Mouse (Mus musculus) liver, postnatal 0 days (tissue): Measurements from ENCODE around the gene Crtap. TPM values are rescaled to one million over a fixed set of nuclear protein-coding genes. Genes with fewer than 3 reads are reported as not detected.
A peak's percentile ranks its signal among the peaks of the same experiment; 100 is the strongest.
"Not testable (repeated sequence)": the region's sequence is repeated elsewhere in the genome, so short reads cannot be mapped to it uniquely, and the experiment has no call there.

Experiments
- ATAC-seq: fragments of 200-750 bp; cut with Nextera tagmentation; 2 replicates; pipeline ENCODE4 v1.8.0; 2017; ENCODE audit warnings: mild to moderate bottlenecking, moderate library complexity
- DNase-seq: peaks from one replicate; pipeline ENCODE4 v3.0.0-alpha.2; 2016
- H3K27ac ChIP-seq: fragments of 300-500 bp; sonication (generic); 2 replicates; pipeline ENCODE4 v1.5.1; 2014; ENCODE audit warnings: antibody characterized with exemption, moderate library complexity, mild to moderate bottlenecking, low read depth
- H3K27me3 ChIP-seq: fragments of 300-500 bp; sonication (generic); 2 replicates; pipeline ENCODE4 v1.6.1; 2014; ENCODE audit warnings: low read length, control low read depth, mixed read lengths; ENCODE audit not compliant: insufficient read depth
- H3K36me3 ChIP-seq: fragments of 300-500 bp; sonication (generic); replicated peaks from 2 replicates; pipeline ENCODE4 v1.6.1; 2014; ENCODE audit warnings: mild to moderate bottlenecking, control low read depth, low read length, moderate library complexity, mixed read lengths; ENCODE audit not compliant: insufficient read depth
- H3K4me1 ChIP-seq: fragments of 300-500 bp; sonication (generic); 2 replicates; pipeline ENCODE4 v1.6.1; 2014; ENCODE audit warnings: antibody characterized with exemption, mild to moderate bottlenecking, control low read depth; ENCODE audit not compliant: insufficient read depth
- H3K4me2 ChIP-seq: fragments of 300-500 bp; sonication (generic); 2 replicates; pipeline ENCODE4 v1.6.1; 2014; ENCODE audit warnings: low read depth, mild to moderate bottlenecking, low read length, moderate library complexity, mixed read lengths
- H3K4me3 ChIP-seq: fragments of 300-500 bp; sonication (generic); 2 replicates; pipeline ENCODE4 v1.5.1; 2014; ENCODE audit warnings: low read depth, low read length
- H3K9ac ChIP-seq: fragments of 300-500 bp; sonication (generic); replicated peaks from 2 replicates; pipeline ENCODE4 v1.6.1; 2014; ENCODE audit warnings: mild to moderate bottlenecking, moderate library complexity
- H3K9me3 ChIP-seq: fragments of 300-500 bp; sonication (generic); 2 replicates; pipeline ENCODE4 v1.6.1; 2016; ENCODE audit warnings: mild to moderate bottlenecking, control low read depth, low read length, mixed read lengths
- CTCF ChIP-seq: sonication (generic); IDR thresholded peaks from 2 replicates; pipeline ENCODE4 v1.5.1; 2016; ENCODE audit warnings: antibody characterized with exemption, low read depth
- EP300 ChIP-seq: IDR thresholded peaks from 2 replicates; pipeline ENCODE4 v1.6.1; 2016; ENCODE audit warnings: antibody characterized with exemption, low read depth, mild to moderate bottlenecking
- WGBS: fragments of 180-500 bp; shearing (Covaris S2); extraction: QIAGEN DNeasy Blood & Tissue Kit; methylation state at CpG from one replicate; pipeline ENCODE4 v1.1.7; 2014; ENCODE audit not compliant: insufficient replicate concordance; 5-methylcytosine and 5-hydroxymethylcytosine counted together
- polyA plus RNA-seq: library from polyadenylated mRNA; unstranded; fragments of >200 nt; fragmentation: Nextera tagmentation; extraction: Ambion mirVana; gene quantifications from 2 replicates; pipeline ENCODE4 v1.2.1, GENCODE M21; 2015

Gene Crtap
- polyA plus RNA-seq, 1 experiment from 2014 or later, result 19.9 TPM

- TF ChIP-seq CTCF, result peak; percentile 27; the same call in 1 of the 2 replicates
- ATAC-seq, H3K27ac ChIP-seq, H3K27me3 ChIP-seq, DNase-seq, H3K4me1 ChIP-seq, H3K9me3 ChIP-seq, H3K9ac ChIP-seq, H3K4me2 ChIP-seq, H3K36me3 ChIP-seq, H3K4me3 ChIP-seq: not testable (repeated sequence)
- WGBS, result 46% methylated on average over 5 of the region's 5 CpGs
Measured at GRCm38 (mm10) chr9:114369389-114369788, 21.1 kb downstream of the Crtap start.

- no peak for TF ChIP-seq CTCF
- TF ChIP-seq EP300, result no peak
- DNase-seq, result no peak
- peak; percentile 28; the same call in 1 of the 2 replicates for ATAC-seq
- peak overlapping the region; percentile 86 for H3K4me2 ChIP-seq
- H3K9me3 ChIP-seq, result no peaks in the 10 kb centered on the region
- H3K36me3 ChIP-seq, result no peaks in the 10 kb centered on the region
- H3K9ac ChIP-seq, result peak overlapping the region; percentile 45
- 0 out of 2 replicates have a peak, but pooled peaks cover 4% of the 10 kb centered on the region for H3K4me1 ChIP-seq
- no peak overlapping the region for H3K27ac ChIP-seq
- peak overlapping the region; percentile 57 for H3K4me3 ChIP-seq
- WGBS, result 13% methylated on average over 12 of the region's 12 CpGs
- no peaks in the 10 kb centered on the region for H3K27me3 ChIP-seq
Measured at GRCm38 (mm10) chr9:114368471-114368858, 22.0 kb downstream of the Crtap start.

- Histone ChIP-seq H3K9ac (peak overlapping the region; percentile 45), H3K27ac (no peak overlapping the region), H3K9me3 (no peaks in the 10 kb centered on the region), H3K36me3 (no peaks in the 10 kb centered on the region), H3K4me2 (peak overlapping the region; percentile 86), H3K4me3 (peak overlapping the region; percentile 57), H3K4me1 (0 out of 2 replicates have a peak, but pooled peaks cover 4% of the 10 kb centered on the region), H3K27me3 (no peaks in the 10 kb centered on the region)
- ATAC-seq (peak; percentile 85), DNase-seq (peak; percentile 78)
- no peak for TF ChIP-seq CTCF
- TF ChIP-seq EP300, result peak; percentile 36; the same call in 1 of the 2 replicates
- under 1% methylated on average over 48 of the region's 48 CpGs for WGBS
Measured at GRCm38 (mm10) chr9:114367783-114368470, 22.5 kb downstream of the Crtap start.

- H3K4me3 ChIP-seq, H3K9ac ChIP-seq, ATAC-seq, DNase-seq, H3K4me1 ChIP-seq, H3K27ac ChIP-seq, H3K27me3 ChIP-seq, H3K36me3 ChIP-seq, H3K4me2 ChIP-seq, H3K9me3 ChIP-seq: not testable (repeated sequence)
- 42% methylated on average over 9 of the region's 9 CpGs for WGBS
Measured at GRCm38 (mm10) chr9:114329855-114330254, 60.6 kb downstream of the Crtap start, which contains the start of gene Bcl2a1c. Bcl2a1c (plus strand) TSS chr9:114330135.

- DNase-seq, ATAC-seq, H3K4me2 ChIP-seq, H3K9me3 ChIP-seq, H3K27me3 ChIP-seq, H3K4me3 ChIP-seq, H3K9ac ChIP-seq, H3K27ac ChIP-seq, H3K4me1 ChIP-seq, H3K36me3 ChIP-seq: not testable (repeated sequence)
Measured at GRCm38 (mm10) chr9:114328332-114328731, 62.1 kb downstream of the Crtap start.

- no peak for TF ChIP-seq EP300
- no peak for TF ChIP-seq CTCF
- H3K9ac ChIP-seq, result no peak overlapping the region
- ATAC-seq (no peak), DNase-seq (no peak)
- no peak overlapping the region for H3K4me3 ChIP-seq
- WGBS, result 47% methylated on average over 3 of the region's 3 CpGs
- H3K9me3 ChIP-seq, result no peaks in the 10 kb centered on the region
- no peak overlapping the region for H3K27ac ChIP-seq
- H3K4me1 ChIP-seq, result no peaks in the 10 kb centered on the region
- no peak overlapping the region for H3K4me2 ChIP-seq
- no peaks in the 10 kb centered on the region for H3K27me3 ChIP-seq
- no peaks in the 10 kb centered on the region for H3K36me3 ChIP-seq
Measured at GRCm38 (mm10) chr9:114326011-114326748, 64.3 kb downstream of the Crtap start.

Other genes starting within 250 kb of the Crtap start
- gene Bcl2a1c, start 60.5 kb downstream of the Crtap start, polyA plus RNA-seq, result not detected in 2 replicates
- gene Glb1, start 10.4 kb upstream of the Crtap start, polyA plus RNA-seq, result 10.3 and 10.7 TPM in 2 replicates
- 1.4 and 2.2 TPM in 2 replicates for gene Tmppe, start 10.4 kb upstream of the Crtap start, polyA plus RNA-seq
- not detected in 2 replicates for gene Ccr4, start 114.2 kb upstream of the Crtap start, polyA plus RNA-seq
- not detected in 2 replicates for gene C130032M10Rik, start 125.0 kb upstream of the Crtap start, polyA plus RNA-seq
- gene Trim71, start 173.7 kb upstream of the Crtap start, polyA plus RNA-seq, result 0.05 and 0.06 TPM in 2 replicates
- gene Cnot10, start 249.5 kb upstream of the Crtap start, polyA plus RNA-seq, result 14.4 and 15.8 TPM in 2 replicates